ENCODE assay signal across 24 mouse cellular contexts in genomic region chr13:102089551-102089950, GRCm38 (mm10).
DNase-seq lines count a peak whose midpoint lies in the region; ATAC-seq lines count a peak whose summit lies in the region.
"Had no signal": no experiment of that assay in that cellular context is flagged by ENCODE, and none has a peak within 500 bp of the region (broad histone marks: within the 10 kb centered on the region; RNA-seq: fewer than 3 reads in every experiment).

No protein-coding gene starts in this region.

- H3K36me3 ChIP-seq in kidney, embryonic 14.5 days (ENCODE audit: control insufficient read depth, insufficient read depth, low read length), result no peaks in the 10 kb centered on the region
- H3K36me3 ChIP-seq in hindbrain, embryonic 14.5 days (replicated peaks; ENCODE audit: control insufficient read depth, insufficient read depth), result no peaks in the 10 kb centered on the region
- H3K36me3 ChIP-seq: heart, embryonic 15.5 days; limb, embryonic 10.5 days; midbrain, embryonic 13.5 days had no signal

- DNase-seq in CD4-positive, CD25-positive, alpha-beta regulatory T cell, adult 2 months (ENCODE audit: low read depth, low spot score), result peak; percentile 28
- DNase-seq in Muller cell, postnatal 12 days (ENCODE audit: inconsistent ontology term), result peak; percentile 49
- DNase-seq in thymus, postnatal 0 days (ENCODE audit: low spot score), result peak; percentile 75
- DNase-seq in hindbrain, embryonic 14.5 days (ENCODE audit: low spot score), result no peak
- no peak for DNase-seq in gastrocnemius, postnatal 36 days
- DNase-seq: adrenal gland, adult 2 months; cerebellum, postnatal 36 days; gastrocnemius, adult 2 months; kidney, adult 8-10 months; kidney, postnatal 36 days; layer of hippocampus, adult 9-11 months; lung, adult 2 months; lung, postnatal 4 days; right cerebral cortex, postnatal 4 days had no signal

- no peak for ATAC-seq in CD4-positive, CD25-positive, alpha-beta regulatory T cell, adult 4 months
- ATAC-seq in megakaryocyte, adult 5-6 weeks (ENCODE audit: poor library complexity, severe bottlenecking), result peak; percentile 39; the same call in 1 of the 2 replicates
- ATAC-seq in kidney, embryonic 14.5 days (ENCODE audit: low FRiP score, low TSS enrichment), result no peak
- no peak for ATAC-seq in hindbrain, embryonic 14.5 days (ENCODE audit: low FRiP score)
- ATAC-seq: inflammation-experienced regulatory T-cells, adult 6 months; midbrain, embryonic 13.5 days had no signal

- H3K9me3 ChIP-seq in kidney, embryonic 14.5 days (ENCODE audit: control insufficient read depth, low read length), result no peaks in the 10 kb centered on the region
- no peaks in the 10 kb centered on the region for H3K9me3 ChIP-seq in hindbrain, embryonic 14.5 days (ENCODE audit: control insufficient read depth, low read length)
- H3K9me3 ChIP-seq: heart, embryonic 15.5 days; limb, embryonic 10.5 days; midbrain, embryonic 13.5 days had no signal

- H3K4me3 ChIP-seq in kidney, embryonic 14.5 days (ENCODE audit: low read length), result no peak overlapping the region
- no peak overlapping the region for H3K4me3 ChIP-seq in hindbrain, embryonic 14.5 days (replicated peaks; ENCODE audit: low read length)
- H3K4me3 ChIP-seq: gastrocnemius, adult 2 months; heart, embryonic 15.5 days; left cerebral cortex, adult 2 months; limb, embryonic 10.5 days; midbrain, embryonic 13.5 days had no signal

- H3K27ac ChIP-seq in kidney, embryonic 14.5 days (ENCODE audit: low read depth, low read length), result no peak overlapping the region
- H3K27ac ChIP-seq in hindbrain, embryonic 14.5 days, result no peak overlapping the region
- H3K27ac ChIP-seq: gastrocnemius, adult 2 months; heart, embryonic 15.5 days; left cerebral cortex, adult 2 months; limb, embryonic 10.5 days; midbrain, embryonic 13.5 days; stomach, postnatal 0 days had no signal

- H3K4me2 ChIP-seq in kidney, embryonic 14.5 days (replicated peaks; ENCODE audit: low read depth, low read length), result no peak overlapping the region
- H3K4me2 ChIP-seq in hindbrain, embryonic 14.5 days (replicated peaks), result no peak overlapping the region
- H3K4me2 ChIP-seq: heart, embryonic 15.5 days; liver, embryonic 11.5 days; midbrain, embryonic 13.5 days had no signal

- 56% methylated on average over 5 of the region's 5 CpGs for WGBS in kidney, embryonic 14.5 days
- 64% methylated on average over 5 of the region's 5 CpGs for WGBS in hindbrain, embryonic 14.5 days

- H3K4me1 ChIP-seq in kidney, embryonic 14.5 days (ENCODE audit: control insufficient read depth, insufficient read depth, low read length), result no peaks in the 10 kb centered on the region
- no peaks in the 10 kb centered on the region for H3K4me1 ChIP-seq in hindbrain, embryonic 14.5 days (replicated peaks; ENCODE audit: control insufficient read depth, insufficient read depth, low read length)
- H3K4me1 ChIP-seq: midbrain, embryonic 13.5 days had no signal

- no peaks in the 10 kb centered on the region for H3K27me3 ChIP-seq in kidney, embryonic 14.5 days (ENCODE audit: control insufficient read depth, insufficient read depth, low read length)
- no peaks in the 10 kb centered on the region for H3K27me3 ChIP-seq in hindbrain, embryonic 14.5 days (ENCODE audit: control insufficient read depth, insufficient read depth, low read length)
- H3K27me3 ChIP-seq: heart, embryonic 15.5 days; midbrain, embryonic 13.5 days had no signal

- intact Hi-C loops in gastrocnemius, postnatal 36 days (cut with DNase I), result no loop called here

- no peak overlapping the region for H3K9ac ChIP-seq in kidney, embryonic 14.5 days (ENCODE audit: low read depth, low read length)
- no peak overlapping the region for H3K9ac ChIP-seq in hindbrain, embryonic 14.5 days
- H3K9ac ChIP-seq: heart, embryonic 15.5 days; midbrain, embryonic 13.5 days had no signal

Comparison
In these comparisons a context has a peak if more than half of its experiments do, and no peak if none do; other contexts are left out.
1. DNase-seq: peak in CD4-positive, CD25-positive, alpha-beta regulatory T cell, adult 2 months (single experiment), Muller cell, postnatal 12 days (single experiment) and thymus, postnatal 0 days (single experiment); none in hindbrain, embryonic 14.5 days (single experiment) and gastrocnemius, postnatal 36 days (0 of 2).